Mouse (Mus musculus) myocyte (in vitro differentiated cells): Measurements from ENCODE around the gene Actb. TPM values are rescaled to one million over a fixed set of nuclear protein-coding genes. Genes with fewer than 3 reads are reported as not detected.
"Not testable (repeated sequence)": the region's sequence is repeated elsewhere in the genome, so short reads cannot be mapped to it uniquely, and the experiment has no call there.

Experiments used
- H3K27me3 ChIP-seq: one replicate; pipeline ENCODE4 v1.6.1; 2011; ENCODE audit not compliant: control insufficient read depth, insufficient read depth, insufficient read length
- H3K36me3 ChIP-seq: one replicate; pipeline ENCODE4 v1.6.1; 2011; ENCODE audit not compliant: control insufficient read depth, insufficient read depth
- H3K4me2 ChIP-seq: one replicate; pipeline ENCODE4 v1.6.1; 2011; ENCODE audit warnings: low read depth, control low read depth
- H3K4me3 ChIP-seq: one replicate; pipeline ENCODE4 v1.5.1; 2011; ENCODE audit warnings: mild to moderate bottlenecking, control low read depth, moderate library complexity
- H3K79me2 ChIP-seq: one replicate; pipeline ENCODE4 v1.6.1; 2011; ENCODE audit not compliant: control insufficient read depth, insufficient read depth
- H3ac ChIP-seq: one replicate; pipeline ENCODE4 v1.6.1; 2011; ENCODE audit not compliant: control insufficient read depth, insufficient read length
- CEBPB ChIP-seq: IDR thresholded peaks from 2 replicates; pipeline ENCODE4 v1.6.1; 2011; ENCODE audit warnings: mild to moderate bottlenecking, moderate library complexity; ENCODE audit not compliant: poor library complexity, insufficient read depth, severe bottlenecking
- E2F4 ChIP-seq: IDR thresholded peaks from one replicate; pipeline ENCODE4 v1.6.1; 2011; ENCODE audit warnings: mild to moderate bottlenecking, control low read depth, moderate library complexity; ENCODE audit not compliant: insufficient read depth
- MAX ChIP-seq: IDR thresholded peaks from one replicate; pipeline ENCODE4 v1.6.1; 2011; ENCODE audit warnings: low read depth, mild to moderate bottlenecking, control low read depth
- MYOD1 ChIP-seq, 3 experiments: IDR thresholded peaks; one replicate each; pipeline ENCODE4 v1.6.1; 2011; ENCODE audit warnings: control low read depth in 2 of 3, low read depth in 2 of 3, mild to moderate bottlenecking in 2 of 3, moderate library complexity in 1 of 3; ENCODE audit not compliant: insufficient read length in 2 of 3, control insufficient read depth in 1 of 3
- MYOG ChIP-seq, 3 experiments: IDR thresholded peaks; one replicate each; pipeline ENCODE4 v1.6.1; 2011; ENCODE audit warnings: control low read depth in 2 of 3, low read depth in 2 of 3, mild to moderate bottlenecking in 2 of 3; ENCODE audit not compliant: insufficient read length in 2 of 3, control insufficient read depth in 1 of 3, insufficient read depth in 1 of 3
- POLR2A ChIP-seq: IDR thresholded peaks from one replicate; pipeline ENCODE4 v1.6.1; 2011; ENCODE audit warnings: low read depth, mild to moderate bottlenecking, control low read depth, moderate library complexity; ENCODE audit not compliant: insufficient read length
- POLR2AphosphoS2 ChIP-seq: IDR thresholded peaks from one replicate; pipeline ENCODE4 v1.6.1; 2011; ENCODE audit warnings: low read depth, control low read depth; ENCODE audit not compliant: insufficient read length
- REST ChIP-seq: IDR thresholded peaks from one replicate; pipeline ENCODE4 v1.6.1; 2011; ENCODE audit warnings: mild to moderate bottlenecking, control low read depth, moderate library complexity; ENCODE audit not compliant: insufficient read depth, insufficient read length
- SRF ChIP-seq: IDR thresholded peaks from one replicate; pipeline ENCODE4 v1.6.1; 2011; ENCODE audit warnings: low read depth; ENCODE audit not compliant: control insufficient read depth, insufficient read length
- TCF12 ChIP-seq: IDR thresholded peaks from one replicate; pipeline ENCODE4 v1.6.1; 2011; ENCODE audit warnings: mild to moderate bottlenecking, control low read depth; ENCODE audit not compliant: poor library complexity, insufficient read depth, severe bottlenecking
- TCF3 ChIP-seq: IDR thresholded peaks from one replicate; pipeline ENCODE4 v1.6.1; 2011; ENCODE audit warnings: low read depth, control low read depth; ENCODE audit not compliant: insufficient read length
- USF1 ChIP-seq: IDR thresholded peaks from one replicate; pipeline ENCODE4 v1.6.1; 2011; ENCODE audit warnings: low read depth, mild to moderate bottlenecking, control low read depth, moderate library complexity
- polyA plus RNA-seq: library from polyadenylated mRNA; unstranded; fragments of >200 nt; fragmentation: generic; extraction: Trizol; gene quantifications from one replicate; pipeline ENCODE4 v1.2.1, GENCODE M21; 2012; ENCODE audit warnings: missing spikeins

Actb gene
- polyA plus RNA-seq, 1 experiment, result 2,198 TPM

DNA sequence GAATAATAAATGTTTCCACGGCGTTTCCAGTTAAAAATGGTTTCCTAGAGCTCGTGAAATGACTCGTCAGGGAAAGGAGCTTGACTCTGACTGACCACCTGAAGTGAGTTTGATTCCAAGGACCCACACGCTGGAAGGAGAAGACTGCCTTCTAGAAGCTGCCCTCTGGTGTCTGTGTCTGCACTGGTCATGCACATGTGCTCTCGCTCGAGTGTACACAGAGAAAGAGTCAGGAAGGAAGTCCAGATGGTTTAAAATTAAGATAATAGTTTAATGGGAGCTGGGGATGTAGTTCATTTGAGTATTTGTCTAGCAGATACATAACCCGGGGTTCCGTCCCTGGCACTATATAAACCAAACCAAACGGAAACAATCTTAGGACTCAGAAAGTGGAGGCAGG lies 10.4 kb downstream of the Actb start:
- TF ChIP-seq TCF3, result no peak
- TF ChIP-seq REST, result no peak
- no peak for TF ChIP-seq MYOG (IDR thresholded peaks at IDR 0.05; ENCODE audit: control insufficient read depth in 1 of 3, insufficient read depth in 1 of 3, insufficient read length in 2 of 3, low read depth in 2 of 3)
- peak; percentile 11 for TF ChIP-seq POLR2AphosphoS2
- Histone ChIP-seq H3K4me2 (peak overlapping the region; percentile 98), H3K36me3 (peaks cover 7% of the 10 kb centered on the region), H3ac (no peak overlapping the region), H3K79me2 (peaks cover 20% of the 10 kb centered on the region), H3K4me3 (peak overlapping the region; percentile 89), H3K27me3 (no peaks in the 10 kb centered on the region)

DNA sequence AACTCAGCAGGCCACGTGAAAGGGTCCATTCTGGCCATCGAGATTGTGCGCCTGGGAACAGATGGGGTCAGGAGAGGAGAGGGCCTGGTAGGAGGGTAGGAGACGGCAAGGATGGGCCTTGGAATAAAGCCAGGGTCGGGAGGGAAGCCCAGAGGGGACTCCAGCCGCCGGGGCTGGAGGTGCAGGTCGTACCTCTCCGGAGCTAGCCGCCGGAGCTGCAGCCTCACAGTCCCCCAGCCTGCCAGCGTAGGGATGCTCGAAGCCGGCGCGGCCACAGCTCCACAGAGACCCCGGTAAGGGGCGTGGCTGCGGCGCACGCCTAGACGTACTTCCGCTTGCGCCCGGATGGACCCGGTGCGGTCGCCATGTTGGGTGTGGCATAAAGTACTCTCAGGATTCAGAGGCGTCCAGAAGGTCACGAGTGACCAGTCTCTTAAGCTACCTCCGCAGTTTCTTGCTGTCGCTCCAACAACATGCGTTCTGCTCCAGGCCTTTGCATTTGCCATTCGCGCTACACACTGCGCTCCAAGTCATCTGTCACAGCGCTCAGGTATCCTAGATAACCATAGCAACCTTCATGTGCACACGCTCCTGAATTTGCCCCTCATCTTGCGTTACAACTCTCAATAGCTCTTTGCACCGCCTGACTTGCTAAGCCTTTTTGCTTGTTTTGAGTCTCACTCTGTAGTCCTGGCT lies 11.5 kb downstream of the Actb start, which contains the start of gene Fbxl18:
TSS of gene Fbxl18 (minus strand) at position 504 of the 696 bp plus-strand sequence.
- peak; percentile 82 for TF ChIP-seq POLR2A
- no peak for TF ChIP-seq MYOD1 (IDR thresholded peaks at IDR 0.05; ENCODE audit: control insufficient read depth in 1 of 3, insufficient read length in 2 of 3, low read depth in 2 of 3)
- TF ChIP-seq TCF12, result no peak
- TF ChIP-seq MYOG (IDR thresholded peaks at IDR 0.05; ENCODE audit: control insufficient read depth in 1 of 3, insufficient read depth in 1 of 3, insufficient read length in 2 of 3, low read depth in 2 of 3), result no peak
- peak; percentile 92 for TF ChIP-seq SRF
- no peak for TF ChIP-seq MAX
- TF ChIP-seq E2F4, result no peak
- no peak for TF ChIP-seq REST
- TF ChIP-seq TCF3, result no peak
- peak; percentile 27 for TF ChIP-seq USF1
- TF ChIP-seq POLR2AphosphoS2, result peak; percentile 81
- peak within 1 kb of the TSS; percentile 89 for H3K4me3 ChIP-seq
- H3ac ChIP-seq, result peak within 1 kb of the TSS; percentile 66
- peak within 1 kb of the TSS; percentile 98 for H3K4me2 ChIP-seq
- peaks cover 20% of the 10 kb centered on the region for H3K79me2 ChIP-seq
- no peaks in the 10 kb centered on the region for H3K27me3 ChIP-seq
- no peaks in the 10 kb centered on the region for H3K36me3 ChIP-seq

GRCm38 (mm10) chr5:142891396-142891795 lies 15.2 kb downstream of the Actb start:
- no peaks in the 10 kb centered on the region for H3K27me3 ChIP-seq
- no peaks in the 10 kb centered on the region for H3K36me3 ChIP-seq
- H3ac ChIP-seq, result no peak overlapping the region
- H3K4me3 ChIP-seq, result no peak overlapping the region
- no peak for TF ChIP-seq POLR2AphosphoS2
- no peak for TF ChIP-seq SRF
- no peak for TF ChIP-seq E2F4
- no peak for TF ChIP-seq TCF12
- TF ChIP-seq TCF3, result no peak
- no peak for TF ChIP-seq REST
- TF ChIP-seq MYOD1 (IDR thresholded peaks at IDR 0.05; ENCODE audit: control insufficient read depth in 1 of 3, insufficient read length in 2 of 3, low read depth in 2 of 3), result no peak
- TF ChIP-seq POLR2A, result no peak
- TF ChIP-seq CEBPB, result no peak
- TF ChIP-seq USF1, result no peak
- no peak overlapping the region for H3K4me2 ChIP-seq
- H3K79me2 ChIP-seq, result peaks cover 20% of the 10 kb centered on the region

DNA sequence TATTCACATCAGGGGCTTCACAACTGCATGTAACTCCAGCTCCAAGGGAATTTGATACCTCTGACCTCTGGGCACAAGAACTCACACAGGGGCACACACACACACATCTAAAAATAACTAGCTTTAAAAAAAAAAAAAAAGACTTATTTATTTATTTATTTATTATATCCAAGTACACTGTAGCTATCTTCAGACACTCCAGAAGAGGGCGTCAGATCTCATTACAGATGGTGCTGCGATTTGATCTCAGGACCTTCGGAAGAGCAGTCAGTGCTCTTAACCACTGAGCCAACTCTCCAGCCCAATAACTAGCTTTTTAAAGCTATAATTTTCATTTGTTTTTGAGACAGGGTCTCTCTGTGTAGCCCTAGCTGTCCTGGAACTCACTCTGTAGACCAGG lies 19.0 kb downstream of the Actb start:
- H3K36me3 ChIP-seq, H3K79me2 ChIP-seq, H3K27me3 ChIP-seq: not testable (repeated sequence)

DNA sequence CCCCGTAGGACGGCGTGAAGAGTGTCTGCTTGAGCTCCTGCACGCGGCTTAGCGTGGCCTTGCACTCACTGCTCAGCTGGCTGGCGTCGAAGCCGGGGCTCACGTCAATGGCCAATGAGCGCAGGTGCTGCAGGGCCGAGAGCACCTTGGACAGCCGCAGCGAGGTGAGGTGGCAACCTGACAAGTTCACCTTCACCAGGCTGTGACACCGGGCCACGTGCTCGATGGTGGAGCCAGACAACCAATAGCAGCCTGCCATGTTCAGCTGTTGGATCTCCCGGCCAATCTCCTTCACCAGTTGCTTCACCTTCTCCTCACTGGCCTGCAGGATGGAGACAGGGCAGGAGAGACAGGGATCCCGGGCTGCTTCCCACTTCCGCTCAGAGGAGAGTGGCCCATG lies 19.8 kb downstream of the Actb start:
- Histone ChIP-seq H3K27me3 (no peaks in the 10 kb centered on the region), H3K36me3 (no peaks in the 10 kb centered on the region), H3K4me2 (no peak overlapping the region), H3K4me3 (no peak overlapping the region), H3ac (no peak overlapping the region), H3K79me2 (no peaks in the 10 kb centered on the region)
- no peak for TF ChIP-seq E2F4
- TF ChIP-seq USF1, result no peak
- no peak for TF ChIP-seq TCF12
- no peak for TF ChIP-seq MAX
- TF ChIP-seq POLR2AphosphoS2, result no peak
- no peak for TF ChIP-seq CEBPB
- TF ChIP-seq REST, result no peak
- TF ChIP-seq MYOG (IDR thresholded peaks at IDR 0.05; ENCODE audit: control insufficient read depth in 1 of 3, insufficient read depth in 1 of 3, insufficient read length in 2 of 3, low read depth in 2 of 3), result no peak
- no peak for TF ChIP-seq SRF
- no peak for TF ChIP-seq MYOD1 (IDR thresholded peaks at IDR 0.05; ENCODE audit: control insufficient read depth in 1 of 3, insufficient read length in 2 of 3, low read depth in 2 of 3)
- TF ChIP-seq TCF3, result no peak
- TF ChIP-seq POLR2A, result no peak

More for the DNA sequence above, 19.0 kb downstream of the Actb start:
- H3ac ChIP-seq, H3K4me3 ChIP-seq, H3K4me2 ChIP-seq: not testable (repeated sequence)
